Mouse (Mus musculus): ENCODE results near the gene Areg. TPM values are rescaled to one million over a fixed set of nuclear protein-coding genes. Genes with fewer than 3 reads are reported as not detected.

Gene Areg
- total and polyA plus RNA-seq, 3 experiments = not detected

DNA sequence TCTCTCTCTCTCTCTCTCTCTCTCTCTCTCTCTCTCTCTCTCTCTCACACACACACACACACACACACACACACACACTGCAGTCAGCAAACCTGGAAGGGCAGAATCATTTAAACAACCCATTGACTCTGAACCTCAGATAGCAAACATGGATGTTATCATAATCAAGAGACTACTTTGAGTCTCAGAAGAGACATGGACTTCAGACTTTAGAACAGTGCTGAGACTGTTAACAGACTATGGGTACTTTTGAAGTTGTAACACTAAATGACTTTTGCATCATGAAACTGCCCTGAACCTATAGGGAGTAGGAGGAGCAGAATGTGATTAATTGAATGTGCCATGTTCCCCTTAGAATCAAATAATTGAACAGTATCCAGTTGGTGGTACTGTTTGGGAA, 37.0 kb downstream of the Areg start:
- Histone ChIP-seq H3K4me1 (ENCODE audit: control insufficient read depth, insufficient read depth, low read length) (no peaks in the 10 kb centered on the region), H3K9ac (ENCODE audit: low read depth, low read length) (no peak overlapping the region), H3K36me3 (ENCODE audit: control insufficient read depth, insufficient read depth, low read length) (no peaks in the 10 kb centered on the region), H3K79me2 (replicated peaks; ENCODE audit: control insufficient read depth, insufficient read depth, low read length) (no peaks in the 10 kb centered on the region), H3K4me3 (no peak overlapping the region), H3K27ac (no peak overlapping the region), H3K27me3 (ENCODE audit: control insufficient read depth, insufficient read depth, low read length) (no peaks in the 10 kb centered on the region)
- intact Hi-C loops (cut with DNase I) = no loop called here
- TF ChIP-seq EP300 (IDR thresholded peaks at IDR 0.05; ENCODE audit: insufficient read depth, low read depth, low read length) = no peak
- TF ChIP-seq CTCF (IDR thresholded peaks at IDR 0.05) = no peak
- no peak for TF ChIP-seq POLR2A (IDR thresholded peaks at IDR 0.05; ENCODE audit: insufficient read depth, low read depth, low read length)
- DNase-seq = no peak

DNA sequence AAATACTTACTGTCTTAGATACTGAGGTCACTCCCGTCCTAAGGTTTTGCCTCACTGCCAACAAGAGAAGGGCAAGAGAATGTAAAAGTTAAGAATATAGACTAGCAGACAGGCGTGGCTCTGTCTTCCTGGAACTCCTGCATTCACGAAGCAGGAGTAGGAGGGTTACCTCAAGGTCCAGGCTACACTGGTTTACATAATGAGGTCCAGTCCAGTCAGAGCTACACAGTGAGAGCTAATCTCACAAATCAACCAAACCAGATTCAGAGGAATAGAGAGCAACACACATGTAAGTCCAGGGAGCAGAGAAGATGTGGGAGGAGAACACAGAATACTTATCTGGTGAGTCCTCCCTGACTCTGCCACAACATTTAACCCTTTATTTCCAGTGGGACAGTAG, 55.2 kb downstream of the Areg start:
- DNase-seq = no peak
- H3K4me1 ChIP-seq (ENCODE audit: control insufficient read depth, insufficient read depth, low read length) = no peaks in the 10 kb centered on the region
- H3K79me2 ChIP-seq (replicated peaks; ENCODE audit: control insufficient read depth, insufficient read depth, low read length) = no peaks in the 10 kb centered on the region
- intact Hi-C loops (cut with DNase I) = no loop called here
- H3K4me3 ChIP-seq = no peak overlapping the region
- 55% methylated on average over 3 of the region's 3 CpGs for WGBS
- no peak overlapping the region for H3K9ac ChIP-seq (ENCODE audit: low read depth, low read length)
- H3K36me3 ChIP-seq (ENCODE audit: control insufficient read depth, insufficient read depth, low read length) = no peaks in the 10 kb centered on the region
- H3K27ac ChIP-seq = no peak overlapping the region
- no peaks in the 10 kb centered on the region for H3K27me3 ChIP-seq (ENCODE audit: control insufficient read depth, insufficient read depth, low read length)
- TF ChIP-seq EP300 (IDR thresholded peaks at IDR 0.05; ENCODE audit: insufficient read depth, low read depth, low read length) (no peak), POLR2A (IDR thresholded peaks at IDR 0.05; ENCODE audit: insufficient read depth, low read depth, low read length) (no peak)

Other genes with a start within 250 kb of the Areg start
- gene Cxcl1, start 248.4 kb upstream of the Areg start, total RNA-seq (2021) = 1 to 10 TPM in 1 of 2 experiments, under 1 TPM in 1; 0.48 to 1.0 TPM
- 2.0 and 2.8 TPM in 2 replicates for gene Cxcl1, start 248.4 kb upstream of the Areg start, polyA plus RNA-seq (2012; rRNA removed)
- not detected for gene Cxcl2, start 235.7 kb upstream of the Areg start, total RNA-seq (2021)
- gene Cxcl2, start 235.7 kb upstream of the Areg start, polyA plus RNA-seq (2012; rRNA removed) = 0.35 and 0.84 TPM in 2 replicates
- 1 to 10 TPM; 9.1 to 9.8 TPM for gene Mthfd2l, start 208.5 kb upstream of the Areg start, total RNA-seq (2021)
- gene Mthfd2l, start 208.5 kb upstream of the Areg start, polyA plus RNA-seq (2012; rRNA removed) = 8.4 and 8.7 TPM in 2 replicates
- under 1 TPM; 0.30 to 0.50 TPM for gene Epgn, start 112.1 kb upstream of the Areg start, total RNA-seq (2021)
- 0.06 TPM in 1 of 2 replicates, not detected in the other for gene Epgn, start 112.1 kb upstream of the Areg start, polyA plus RNA-seq (2012; rRNA removed)
- gene Ereg, start 65.0 kb upstream of the Areg start, total RNA-seq (2021) = under 1 TPM; 0.07 to 0.08 TPM
- 0.04 and 0.06 TPM in 2 replicates for gene Ereg, start 65.0 kb upstream of the Areg start, polyA plus RNA-seq (2012; rRNA removed)